Mouse (Mus musculus): ENCODE results near the gene Ubap1. TPM values are rescaled to one million over a fixed set of nuclear protein-coding genes. Genes with fewer than 3 reads are reported as not detected.

The Ubap1 gene
- polyA plus RNA-seq, 1 experiment from 2014 or later: 53.7 TPM

DNA sequence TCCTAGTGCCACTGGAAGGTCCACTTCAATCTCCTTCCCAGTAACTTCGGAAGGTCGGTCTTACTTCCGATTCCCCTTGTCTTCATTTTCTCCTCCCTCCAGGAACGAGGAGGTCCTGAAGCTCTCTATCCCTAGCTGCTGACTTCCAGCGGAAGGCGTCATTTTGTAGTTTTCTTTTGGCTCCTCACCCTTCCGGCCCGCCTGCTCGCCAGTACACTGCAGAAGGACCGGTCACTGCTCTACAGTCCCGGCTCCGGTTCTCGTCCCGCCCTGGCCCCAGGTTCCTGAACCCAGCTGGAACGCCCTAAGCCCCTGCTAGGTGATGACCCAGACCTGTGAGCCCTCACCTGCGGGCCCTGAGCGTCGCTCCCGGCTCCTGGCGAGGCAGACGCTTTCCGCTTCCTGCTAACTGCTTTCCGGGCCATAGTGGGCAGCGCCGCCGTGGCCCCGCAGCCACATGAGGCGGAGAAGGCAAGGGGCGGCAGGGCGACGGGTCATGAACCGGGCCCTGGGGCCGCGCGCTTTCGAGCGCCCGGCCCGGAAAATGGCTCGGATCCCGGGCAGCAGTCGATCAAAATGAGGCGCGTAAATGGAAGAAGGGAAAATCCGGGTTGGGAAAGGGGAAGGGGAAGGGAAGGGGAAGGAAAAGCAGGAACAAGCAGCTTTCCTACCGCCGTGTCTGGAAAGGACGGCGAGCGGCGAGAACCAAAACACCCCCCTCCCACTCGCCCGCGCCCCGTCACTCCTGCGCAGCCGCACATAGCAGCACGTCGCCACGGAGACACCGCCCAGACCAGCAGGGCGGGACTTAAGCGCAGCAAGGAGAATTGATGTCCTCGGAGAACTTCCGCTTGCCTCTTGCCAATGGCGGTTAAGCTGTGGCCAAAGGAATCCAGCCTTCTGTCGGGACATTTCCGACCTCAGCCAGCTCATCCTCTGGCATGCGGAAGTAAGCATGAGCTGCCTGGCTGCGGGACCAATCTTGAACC is 34.4 kb upstream of the Ubap1 start, which contains the start of gene Dcaf12:
TSS of gene Dcaf12 (minus strand) at position 749 of the 989 bp plus-strand sequence.
- peak within 1 kb of the TSS; percentile 99 for H3K27ac ChIP-seq
- no peaks in the 10 kb centered on the region for H3K9me3 ChIP-seq (replicated peaks; ENCODE audit: low read length)
- DNase-seq (ENCODE audit: low spot score) (peak; percentile 98), ATAC-seq (replicated peaks; ENCODE audit: low FRiP score, low read depth) (peak; percentile 96)
- peak within 1 kb of the TSS; percentile 79 for H3K4me2 ChIP-seq (ENCODE audit: low read length)
- H3K27me3 ChIP-seq (ENCODE audit: insufficient read depth, low read length): no peaks in the 10 kb centered on the region
- peaks cover 17% of the 10 kb centered on the region; the same call in 1 of the 2 replicates for H3K36me3 ChIP-seq (ENCODE audit: insufficient read depth, low read length)
- H3K4me1 ChIP-seq (replicated peaks; ENCODE audit: insufficient read depth, low read length): peaks cover 5% of the 10 kb centered on the region; the same call in 1 of the 2 replicates
- H3K4me3 ChIP-seq (replicated peaks; ENCODE audit: low read depth, low read length): peak within 1 kb of the TSS; percentile 84
- peak within 1 kb of the TSS; percentile 93 for H3K9ac ChIP-seq (ENCODE audit: low read depth, low read length)
- WGBS: under 1% methylated on average over 70 of the region's 70 CpGs
- no peak for TF ChIP-seq CTCF (IDR thresholded peaks at IDR 0.05; ENCODE audit: low read depth)

DNA sequence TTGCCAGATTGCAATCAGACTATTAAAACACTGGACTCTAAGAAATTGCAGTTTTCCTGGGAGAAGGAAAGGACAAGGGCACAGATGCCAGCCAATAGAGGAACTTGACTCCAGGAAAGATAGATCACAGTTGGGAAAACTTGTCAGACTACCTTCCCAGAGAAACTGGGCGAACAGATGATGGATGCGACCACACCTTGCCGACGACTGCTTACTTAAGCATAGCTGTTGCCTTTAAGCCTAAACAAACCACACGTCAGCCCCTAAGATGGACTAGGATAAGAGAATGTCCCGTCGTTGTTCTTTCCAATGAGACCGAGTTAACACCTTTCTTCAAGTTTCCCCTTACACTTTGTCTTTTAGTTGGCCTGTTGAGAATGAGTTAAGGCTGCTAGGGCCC is 33.6 kb upstream of the Ubap1 start:
- no peak for TF ChIP-seq CTCF (IDR thresholded peaks at IDR 0.05; ENCODE audit: low read depth)
- Histone ChIP-seq H3K27ac (peak overlapping the region; percentile 99), H3K4me3 (replicated peaks; ENCODE audit: low read depth, low read length) (peak overlapping the region; percentile 84), H3K4me1 (replicated peaks; ENCODE audit: insufficient read depth, low read length) (peaks cover 5% of the 10 kb centered on the region; the same call in 1 of the 2 replicates), H3K4me2 (ENCODE audit: low read length) (peak overlapping the region; percentile 79), H3K36me3 (ENCODE audit: insufficient read depth, low read length) (peaks cover 9% of the 10 kb centered on the region; the same call in 1 of the 2 replicates), H3K27me3 (ENCODE audit: insufficient read depth, low read length) (no peaks in the 10 kb centered on the region), H3K9ac (ENCODE audit: low read depth, low read length) (peak overlapping the region; percentile 28; the same call in 1 of the 2 replicates), H3K9me3 (replicated peaks; ENCODE audit: low read length) (no peaks in the 10 kb centered on the region)
- DNase-seq (ENCODE audit: low spot score) (peak; percentile 24), ATAC-seq (replicated peaks; ENCODE audit: low FRiP score, low read depth) (no peak; the same call in 1 of the 2 replicates)
- WGBS: 43% methylated on average over 8 of the region's 8 CpGs

- Histone ChIP-seq H3K4me2 (ENCODE audit: low read length) (no peak overlapping the region), H3K27ac (no peak overlapping the region), H3K36me3 (ENCODE audit: insufficient read depth, low read length) (no peaks in the 10 kb centered on the region), H3K9me3 (replicated peaks; ENCODE audit: low read length) (no peaks in the 10 kb centered on the region), H3K4me1 (replicated peaks; ENCODE audit: insufficient read depth, low read length) (peaks cover 4% of the 10 kb centered on the region; the same call in 1 of the 2 replicates), H3K27me3 (ENCODE audit: insufficient read depth, low read length) (no peaks in the 10 kb centered on the region), H3K4me3 (replicated peaks; ENCODE audit: low read depth, low read length) (no peak overlapping the region), H3K9ac (ENCODE audit: low read depth, low read length) (no peak overlapping the region)
- DNase-seq (ENCODE audit: low spot score) (no peak), ATAC-seq (replicated peaks; ENCODE audit: low FRiP score, low read depth) (no peak)
- peak; percentile 19; the same call in 1 of the 2 replicates for TF ChIP-seq CTCF (IDR thresholded peaks at IDR 0.05; ENCODE audit: low read depth)
- WGBS: 73% methylated on average over 5 of the region's 5 CpGs
Measured at GRCm38 (mm10) chr4:41318267-41318666, 30.5 kb upstream of the Ubap1 start.

DNA sequence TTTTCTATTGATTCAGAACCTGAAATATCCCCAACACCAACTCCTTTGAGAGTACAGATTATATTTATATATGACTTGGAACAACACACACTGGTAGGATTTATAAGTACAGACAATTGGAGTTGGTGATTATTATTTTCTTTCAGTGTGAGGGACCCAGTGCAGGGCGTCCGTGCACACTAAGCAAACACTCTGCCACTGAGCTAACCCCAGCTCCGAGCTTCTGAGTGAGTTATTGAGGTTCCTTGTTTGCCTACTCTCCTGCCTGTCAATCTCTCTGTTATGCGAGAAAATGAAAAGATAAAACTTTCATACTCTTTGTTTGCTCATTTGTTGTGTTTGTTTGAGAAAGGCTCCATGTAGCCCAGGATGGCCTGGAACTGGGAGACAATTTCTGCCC is 27.8 kb upstream of the Ubap1 start:
- Histone ChIP-seq H3K27me3 (ENCODE audit: insufficient read depth, low read length) (no peaks in the 10 kb centered on the region), H3K36me3 (ENCODE audit: insufficient read depth, low read length) (no peaks in the 10 kb centered on the region), H3K4me3 (replicated peaks; ENCODE audit: low read depth, low read length) (no peak overlapping the region), H3K27ac (no peak overlapping the region), H3K9me3 (replicated peaks; ENCODE audit: low read length) (no peaks in the 10 kb centered on the region), H3K9ac (ENCODE audit: low read depth, low read length) (no peak overlapping the region), H3K4me1 (replicated peaks; ENCODE audit: insufficient read depth, low read length) (no peaks in the 10 kb centered on the region), H3K4me2 (ENCODE audit: low read length) (no peak overlapping the region)
- 48% methylated on average over 4 of the region's 4 CpGs for WGBS
- ATAC-seq (replicated peaks; ENCODE audit: low FRiP score, low read depth) (no peak), DNase-seq (ENCODE audit: low spot score) (no peak)
- no peak for TF ChIP-seq CTCF (IDR thresholded peaks at IDR 0.05; ENCODE audit: low read depth)

GRCm38 (mm10) chr4:41326876-41327275 is 21.9 kb upstream of the Ubap1 start:
- no peak for ATAC-seq (replicated peaks; ENCODE audit: low FRiP score, low read depth)
- Histone ChIP-seq H3K9me3 (replicated peaks; ENCODE audit: low read length) (no peaks in the 10 kb centered on the region), H3K27ac (no peak overlapping the region), H3K4me2 (ENCODE audit: low read length) (no peak overlapping the region), H3K36me3 (ENCODE audit: insufficient read depth, low read length) (no peaks in the 10 kb centered on the region), H3K4me3 (replicated peaks; ENCODE audit: low read depth, low read length) (no peak overlapping the region), H3K9ac (ENCODE audit: low read depth, low read length) (no peak overlapping the region), H3K4me1 (replicated peaks; ENCODE audit: insufficient read depth, low read length) (no peaks in the 10 kb centered on the region), H3K27me3 (ENCODE audit: insufficient read depth, low read length) (no peaks in the 10 kb centered on the region)
- 88% methylated on average over 6 of the region's 6 CpGs for WGBS
- DNase-seq (ENCODE audit: low spot score): no peak
- no peak for TF ChIP-seq CTCF (IDR thresholded peaks at IDR 0.05; ENCODE audit: low read depth)

DNA sequence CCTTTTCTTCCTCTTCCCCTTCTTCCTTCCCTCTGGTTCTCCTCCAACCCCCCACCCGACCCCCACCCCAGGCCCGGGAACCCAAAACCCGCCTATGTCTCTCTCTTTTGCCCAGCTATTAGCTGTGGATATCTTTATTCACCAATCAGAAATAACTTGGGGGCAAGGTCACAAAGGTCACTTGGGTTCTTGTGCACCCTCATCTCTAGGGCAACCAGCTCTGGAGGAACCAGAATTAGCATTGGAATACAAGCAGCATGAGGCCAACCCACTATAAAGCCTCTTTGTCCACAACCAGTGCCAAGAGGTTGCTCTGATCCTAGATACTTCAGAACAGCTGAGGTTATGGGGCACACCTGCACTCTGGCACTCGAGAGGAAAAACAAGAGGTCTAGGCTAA is 19.3 kb upstream of the Ubap1 start:
- Histone ChIP-seq H3K9me3 (replicated peaks; ENCODE audit: low read length) (no peaks in the 10 kb centered on the region), H3K36me3 (ENCODE audit: insufficient read depth, low read length) (no peaks in the 10 kb centered on the region), H3K27ac (no peak overlapping the region), H3K4me1 (replicated peaks; ENCODE audit: insufficient read depth, low read length) (no peaks in the 10 kb centered on the region), H3K27me3 (ENCODE audit: insufficient read depth, low read length) (no peaks in the 10 kb centered on the region), H3K9ac (ENCODE audit: low read depth, low read length) (no peak overlapping the region), H3K4me3 (replicated peaks; ENCODE audit: low read depth, low read length) (no peak overlapping the region), H3K4me2 (ENCODE audit: low read length) (no peak overlapping the region)
- WGBS: 55% methylated on average over 4 of the region's 4 CpGs
- TF ChIP-seq CTCF (IDR thresholded peaks at IDR 0.05; ENCODE audit: low read depth): no peak
- DNase-seq (ENCODE audit: low spot score): no peak
- no peak for ATAC-seq (replicated peaks; ENCODE audit: low FRiP score, low read depth)
